Mouse (Mus musculus) left cerebral cortex, postnatal 25 days (tissue): ENCODE results near the gene Lrrc63. TPM values are rescaled to one million over a fixed set of nuclear protein-coding genes. Genes with fewer than 3 reads are reported as not detected.
A peak's percentile ranks its signal among the peaks of the same experiment; 100 is the strongest.
"Not testable (repeated sequence)": the region's sequence is repeated elsewhere in the genome, so short reads cannot be mapped to it uniquely, and the experiment has no call there.

Experiments
- DNase-seq, 2 experiments: peaks; one replicate each; pipeline ENCODE4 v3.0.0; 2022; ENCODE audit warnings: low spot score in 2 of 2, mixed read lengths in 1 of 2
- intact Hi-C: fragments of 180-260 bp; cut with DNase I; formaldehyde crosslinking; loops from one replicate; pipeline ENCODE4 v1.15.1; 2025
- total RNA-seq, 2 experiments: library from RNA; stranded (reverse); gene quantifications; 2 replicates each; pipeline ENCODE4 v1.2.3; 2021

Gene Lrrc63
- total RNA-seq = not detected

DNA sequence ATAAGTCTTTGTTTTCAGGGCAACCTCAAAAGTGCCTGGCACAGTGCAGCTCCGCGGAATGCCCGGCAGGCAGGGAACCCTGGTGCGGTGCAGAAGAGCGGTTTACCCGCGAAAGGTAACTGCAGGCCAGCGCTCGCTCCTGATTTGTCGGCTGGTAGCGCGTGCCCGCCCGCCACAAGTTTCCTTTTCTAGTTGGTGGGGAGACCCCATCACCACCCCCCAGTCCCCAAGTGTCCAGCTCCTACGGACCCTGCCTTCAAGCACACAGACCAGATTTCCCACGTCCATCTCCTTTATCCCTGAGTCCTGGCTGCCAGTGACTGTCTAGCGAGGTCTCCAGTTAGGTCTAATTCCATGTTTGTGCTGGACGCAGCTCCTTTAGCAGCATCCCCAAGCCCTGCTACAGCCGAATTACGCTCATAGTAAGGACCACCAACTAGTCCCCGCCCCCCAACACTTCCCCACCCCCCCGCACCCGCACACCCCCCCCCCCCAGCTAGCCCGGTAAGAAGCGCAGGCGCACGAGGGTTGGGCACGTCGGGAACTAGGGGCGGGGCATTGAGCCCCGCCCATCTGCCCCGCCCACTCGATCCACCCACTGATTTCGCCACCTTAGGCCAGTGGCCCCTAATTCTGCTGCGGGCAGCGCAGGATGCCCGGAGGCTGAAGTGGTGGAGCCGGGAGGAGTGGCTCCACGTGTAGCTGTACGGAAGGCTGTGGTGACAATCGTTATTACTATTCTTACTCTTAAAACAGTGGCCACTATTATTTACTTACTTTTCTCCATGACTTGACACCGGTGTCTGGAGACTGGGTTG lies at the start of gene Lrrc63, which contains the start of gene Lcp1:
Gene Lrrc63, minus strand, starts transcription at position 381 of the 818 bp plus-strand sequence.
Gene Lcp1, plus strand, starts transcription at position 601 of the 818 bp plus-strand sequence.
- DNase-seq = peak; percentile 35 to 44

DNA sequence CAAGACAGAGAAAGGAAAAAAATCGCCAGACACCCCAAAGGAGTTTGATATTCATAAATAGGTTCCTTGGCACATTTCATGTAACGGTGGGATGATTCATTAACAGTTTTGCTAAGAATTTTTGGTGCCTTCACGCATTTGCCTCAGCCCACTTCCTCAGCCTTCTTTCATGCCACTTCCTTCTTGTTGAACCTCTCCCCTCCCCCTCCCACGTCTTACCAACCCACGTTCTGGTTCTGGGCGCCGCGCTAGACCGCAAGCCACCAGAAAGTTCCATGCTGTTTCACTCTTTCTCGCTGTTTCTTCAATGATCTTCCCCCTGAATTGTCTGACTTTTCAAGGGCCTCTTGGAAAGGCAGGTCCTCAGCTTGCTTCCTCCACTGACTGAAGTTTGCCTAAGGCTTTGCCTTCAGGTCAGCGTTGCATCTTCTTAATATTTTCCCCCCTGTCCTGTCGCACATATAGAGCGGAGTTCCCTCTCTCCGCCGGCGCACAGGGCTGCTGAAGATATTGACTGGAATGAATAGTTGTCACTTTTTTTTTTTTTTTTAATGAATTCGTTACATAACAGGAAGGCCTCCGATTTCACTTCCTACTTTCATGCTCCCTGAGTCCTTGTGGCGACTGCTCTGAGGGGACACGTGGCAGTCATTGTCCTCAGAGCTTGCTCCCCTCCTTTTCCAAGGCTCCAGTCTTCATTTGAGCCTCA lies 48.7 kb upstream of the Lrrc63 start:
- DNase-seq = peak; percentile 28 to 71
- intact Hi-C loops = no loop called here

More for the DNA sequence above, at the start of gene Lrrc63, which contains the start of gene Lcp1:
- intact Hi-C loops = no loop called here

DNA sequence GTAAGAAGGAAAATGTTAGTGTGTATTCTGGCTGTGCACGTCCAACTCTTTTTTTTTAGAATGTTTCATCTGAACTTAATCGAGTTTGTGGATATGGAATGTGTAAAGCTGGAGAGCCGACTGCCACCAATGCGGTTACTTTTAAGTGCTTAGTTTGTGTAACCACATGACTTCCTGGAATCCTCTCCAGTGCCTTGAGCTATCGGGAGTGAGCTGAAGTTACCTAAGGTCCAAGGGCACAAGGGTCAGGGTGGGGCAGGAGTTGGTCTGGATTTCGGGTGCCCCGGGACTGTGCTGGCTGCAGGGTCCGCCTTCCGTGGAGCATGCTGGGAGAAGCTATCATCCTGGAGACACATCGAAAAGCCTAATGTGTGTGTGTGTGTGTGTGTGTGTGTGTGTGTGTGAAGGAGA lies 48.1 kb upstream of the Lrrc63 start:
- intact Hi-C loops = no loop called here
- no peak for DNase-seq

DNA sequence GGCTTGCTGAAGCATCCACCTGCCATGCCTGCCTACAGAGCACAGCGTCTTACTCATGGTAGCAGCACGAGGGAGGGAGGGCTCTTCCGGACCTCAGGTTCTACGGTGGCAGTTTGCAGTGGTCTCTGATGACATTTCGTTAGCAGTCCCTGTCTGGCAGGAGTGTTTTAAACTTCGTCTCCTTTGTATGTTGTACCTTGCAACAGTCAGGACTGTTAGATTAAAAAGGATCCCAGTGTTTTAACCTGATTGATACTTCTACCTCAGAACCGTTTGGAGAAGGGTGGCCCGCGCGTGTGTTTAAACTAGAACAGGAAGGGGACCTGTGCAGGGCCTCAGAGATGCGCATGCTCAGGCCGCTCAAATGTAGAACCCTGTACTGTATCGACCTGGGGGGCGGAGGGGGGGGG lies 47.7 kb upstream of the Lrrc63 start:
- no peak for DNase-seq
- intact Hi-C loops = no loop called here

DNA sequence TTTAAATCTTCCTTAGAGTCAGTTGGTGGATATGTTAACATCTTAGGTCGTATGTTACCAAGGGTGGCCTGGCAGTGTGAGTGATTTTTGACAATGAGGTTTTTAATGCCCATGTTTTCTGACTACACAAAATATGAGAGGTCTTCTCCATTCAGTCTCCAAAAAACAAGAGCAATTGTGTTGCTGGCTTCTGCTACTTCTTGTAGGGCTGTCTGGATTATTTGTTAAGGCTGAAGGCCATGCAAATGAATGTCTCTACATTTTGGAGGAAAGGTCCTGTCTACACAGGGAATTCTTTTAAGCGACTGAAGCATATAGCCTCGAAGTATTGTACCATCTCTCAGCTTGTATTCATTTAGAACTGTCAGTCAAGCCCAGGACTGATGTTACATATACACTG lies 46.7 kb upstream of the Lrrc63 start:
- intact Hi-C loops = no loop called here
- no peak for DNase-seq

DNA sequence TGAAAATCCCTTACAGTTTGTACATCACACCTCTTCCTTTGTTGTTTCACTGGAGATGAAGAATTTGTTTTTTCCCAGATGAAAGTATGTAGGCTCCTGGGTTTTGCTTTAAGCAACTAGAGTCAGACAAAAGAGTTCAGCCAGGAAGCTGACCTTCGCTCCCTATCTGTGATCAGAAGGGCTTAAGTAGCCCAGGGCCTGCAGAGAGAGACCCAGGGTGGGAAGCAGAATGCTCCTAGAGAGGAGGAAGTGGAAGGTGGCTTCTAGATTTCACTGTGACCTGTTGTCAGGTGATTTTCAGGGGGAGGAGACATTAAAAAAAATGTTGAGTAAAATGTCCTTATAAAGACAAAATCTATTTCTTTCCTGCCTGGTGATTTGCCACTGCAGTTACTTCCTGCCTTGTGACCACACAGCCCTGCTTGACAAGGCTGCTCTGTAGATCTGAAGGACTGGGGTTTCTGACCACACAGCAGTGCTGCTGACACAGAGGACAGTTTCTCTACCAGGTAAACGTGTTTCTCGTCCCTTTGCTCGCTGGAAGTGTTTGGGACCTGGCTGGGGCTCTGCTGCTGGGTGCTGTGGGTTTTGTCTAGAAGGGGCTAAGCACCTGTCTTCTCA lies 45.9 kb upstream of the Lrrc63 start:
- no peak for DNase-seq
- intact Hi-C loops = no loop called here

DNA sequence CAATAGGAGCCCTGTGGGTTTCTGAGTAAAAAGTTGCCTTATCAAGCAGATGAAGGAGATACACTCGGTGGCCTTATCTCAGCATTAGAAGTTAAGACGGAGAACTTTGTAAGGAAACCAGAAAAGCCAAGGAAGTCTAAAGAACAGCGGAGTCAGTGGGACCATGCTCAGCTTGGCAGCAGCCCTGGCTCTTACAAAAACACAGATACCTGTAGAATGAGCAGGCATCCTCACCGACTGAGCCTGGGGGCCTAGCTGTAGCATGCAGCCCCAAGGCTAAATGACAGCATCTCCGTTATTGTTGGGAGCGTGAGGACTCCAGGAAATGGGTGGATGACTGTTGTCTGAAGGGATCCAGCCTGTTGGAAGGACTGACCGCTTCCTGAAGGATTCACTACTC lies 45.1 kb upstream of the Lrrc63 start:
- DNase-seq = no peak
- intact Hi-C loops = no loop called here

DNA sequence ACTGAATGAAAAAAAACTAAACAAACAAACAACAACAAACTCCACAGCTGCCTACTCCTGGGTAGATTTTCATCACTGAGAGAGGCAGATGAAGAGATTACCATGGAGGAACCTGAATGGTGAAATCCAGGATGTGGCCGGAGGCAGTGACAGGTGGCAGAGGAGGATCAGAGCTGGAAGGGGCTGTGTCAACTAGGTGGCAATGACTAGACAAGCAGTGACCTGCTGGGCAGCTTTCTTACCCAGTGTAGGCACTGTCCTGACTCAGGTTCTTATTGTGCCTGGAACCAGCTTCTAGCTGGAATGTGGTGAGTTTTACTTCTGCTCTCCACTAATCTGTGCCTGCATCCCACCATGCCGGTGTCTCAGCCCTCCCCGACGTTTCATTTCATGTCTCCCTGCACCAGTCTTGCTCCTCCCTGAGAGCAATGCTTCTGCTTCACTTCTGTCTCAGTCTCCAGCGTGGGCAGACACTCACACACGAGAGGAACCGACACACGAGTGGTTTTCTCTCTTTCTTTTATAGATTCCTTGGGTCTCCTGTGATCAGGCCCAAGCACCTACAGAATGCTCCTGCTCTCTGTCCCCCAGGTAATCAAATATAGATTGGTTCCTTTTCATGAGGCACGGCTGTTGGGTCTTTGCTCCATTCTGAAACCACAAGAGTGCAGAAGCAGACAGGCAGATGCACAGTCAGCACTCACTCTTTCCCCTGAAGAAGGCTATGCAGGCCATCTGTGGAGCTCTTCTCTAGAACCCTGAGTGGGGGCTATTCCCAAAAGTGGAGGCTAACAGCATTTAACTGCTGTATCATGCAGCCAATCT lies 44.3 kb upstream of the Lrrc63 start:
- intact Hi-C loops = no loop called here
- DNase-seq = no peak

DNA sequence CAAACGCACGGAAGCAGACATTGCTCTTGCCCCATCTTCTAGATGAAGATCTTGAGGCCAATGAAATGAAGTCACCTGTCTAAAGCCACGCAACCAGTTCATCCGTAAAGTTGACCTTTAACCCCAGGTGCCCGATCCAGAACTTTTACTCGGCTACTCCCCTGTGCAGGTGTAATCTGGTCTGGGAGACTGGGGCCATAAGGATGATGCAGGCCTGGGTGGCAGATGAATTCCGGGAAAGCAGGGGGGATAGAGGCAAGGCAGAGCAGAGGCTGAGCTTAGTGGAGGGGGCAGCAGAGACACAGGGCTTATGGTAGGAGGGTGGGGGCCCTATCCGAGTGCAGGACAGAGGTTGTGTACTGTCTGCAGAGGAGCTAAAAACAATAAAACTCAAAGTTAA lies 43.6 kb upstream of the Lrrc63 start:
- no peak for DNase-seq
- intact Hi-C loops = no loop called here

DNA sequence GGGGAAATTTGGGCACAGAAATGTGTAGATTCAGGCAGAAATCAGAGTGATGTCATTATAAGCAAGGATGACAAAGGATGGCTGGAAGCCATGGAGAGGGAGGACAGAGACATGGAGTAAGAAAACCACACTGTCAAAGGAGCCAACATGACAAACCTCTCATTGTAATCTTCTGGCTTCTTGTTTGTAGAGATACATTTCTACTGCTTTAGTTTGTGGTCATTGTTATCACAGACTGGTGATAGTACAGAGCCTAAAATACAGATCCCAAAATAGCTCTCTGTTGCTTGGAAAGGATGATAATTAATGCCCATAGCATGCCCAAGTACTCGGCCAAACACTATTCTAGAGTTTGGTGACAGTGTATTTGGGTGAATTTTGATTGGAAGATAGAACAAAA lies 39.9 kb upstream of the Lrrc63 start:
- intact Hi-C loops = no loop called here
- DNase-seq = no peak

DNA sequence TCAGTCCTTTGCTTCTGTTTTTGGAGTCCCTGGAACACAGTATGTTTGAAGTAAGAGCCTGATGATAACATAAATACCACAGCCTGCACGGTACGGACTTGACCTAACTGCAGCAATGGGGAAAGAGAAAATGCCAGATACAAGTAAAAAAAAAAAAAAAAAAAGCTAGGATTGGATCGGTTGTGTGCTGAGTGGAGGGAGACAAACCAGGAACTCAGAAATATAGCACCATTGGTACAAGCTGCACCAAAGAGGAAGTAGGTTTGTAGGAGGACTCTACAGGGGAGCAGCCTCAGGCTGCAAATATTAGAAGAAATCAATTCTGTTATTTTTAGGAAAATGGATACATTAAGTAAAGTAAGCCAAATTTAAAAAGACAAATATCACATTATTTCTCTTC lies 37.8 kb upstream of the Lrrc63 start:
- intact Hi-C loops = no loop called here
- DNase-seq = no peak

DNA sequence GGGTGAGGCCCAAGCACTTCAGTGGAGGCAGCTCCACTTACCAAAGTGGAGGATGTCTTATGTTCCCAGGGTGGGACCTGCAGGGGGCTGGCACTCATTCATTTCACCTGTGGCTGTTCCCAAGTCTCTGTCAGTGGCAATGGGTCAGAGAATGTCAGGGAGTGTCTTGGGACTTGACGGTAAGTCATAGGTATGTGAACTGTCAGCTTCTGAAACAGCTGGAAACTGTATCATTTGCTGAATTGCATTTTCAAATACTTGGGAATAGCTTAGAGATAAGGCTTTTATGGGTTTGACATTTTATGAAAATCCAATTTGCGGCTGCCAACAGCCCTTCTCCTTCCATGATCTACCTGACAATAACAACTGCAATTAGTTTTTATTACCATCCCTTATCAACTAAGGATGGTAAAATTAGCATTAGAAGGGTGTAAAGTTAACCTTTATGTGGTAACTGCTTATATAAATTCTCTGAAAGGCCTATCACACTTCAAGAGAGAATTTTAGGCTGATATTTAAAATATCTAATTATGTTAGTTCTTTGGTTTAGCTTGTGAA lies 35.0 kb upstream of the Lrrc63 start:
- no peak for DNase-seq
- intact Hi-C loops = no loop called here

DNA sequence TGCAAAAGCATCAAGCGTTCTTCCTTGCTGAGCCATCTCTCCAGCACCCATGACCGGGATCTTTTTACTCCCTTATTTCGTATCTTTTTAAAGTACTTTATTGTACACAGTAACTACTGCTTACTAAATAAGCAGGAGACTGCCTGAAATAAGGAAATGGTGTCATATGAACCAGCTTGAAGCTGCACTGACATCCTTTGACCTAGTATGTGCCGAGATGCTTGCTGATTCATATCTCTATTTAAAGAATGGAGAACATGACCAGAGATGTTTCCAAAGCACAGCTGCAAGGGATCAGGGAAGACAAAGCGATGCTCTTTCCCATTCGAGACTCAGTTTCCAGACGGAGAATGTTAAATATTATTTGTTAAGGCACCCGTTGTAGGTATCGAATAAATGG lies 33.7 kb upstream of the Lrrc63 start:
- intact Hi-C loops = no loop called here
- DNase-seq = no peak

DNA sequence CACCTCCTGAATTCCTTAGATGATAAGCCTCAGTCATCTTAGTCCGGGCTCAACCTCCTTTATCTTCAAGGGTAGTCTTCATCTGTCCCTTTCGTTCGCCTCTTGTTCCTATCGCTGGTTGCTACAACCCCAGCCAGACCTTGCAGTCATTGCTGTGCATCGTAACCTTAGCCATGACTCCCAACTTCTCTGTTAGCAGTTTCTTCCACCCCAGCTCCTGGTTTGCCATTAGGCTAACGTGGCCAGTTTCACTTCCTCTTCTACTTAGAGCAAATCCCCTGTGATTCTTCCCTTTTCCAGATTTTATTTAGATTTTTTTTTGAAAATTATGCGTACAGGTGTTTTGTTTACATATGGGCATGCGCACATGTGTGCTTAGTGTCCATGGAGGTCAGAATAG lies 33.2 kb upstream of the Lrrc63 start:
- intact Hi-C loops = no loop called here

DNA sequence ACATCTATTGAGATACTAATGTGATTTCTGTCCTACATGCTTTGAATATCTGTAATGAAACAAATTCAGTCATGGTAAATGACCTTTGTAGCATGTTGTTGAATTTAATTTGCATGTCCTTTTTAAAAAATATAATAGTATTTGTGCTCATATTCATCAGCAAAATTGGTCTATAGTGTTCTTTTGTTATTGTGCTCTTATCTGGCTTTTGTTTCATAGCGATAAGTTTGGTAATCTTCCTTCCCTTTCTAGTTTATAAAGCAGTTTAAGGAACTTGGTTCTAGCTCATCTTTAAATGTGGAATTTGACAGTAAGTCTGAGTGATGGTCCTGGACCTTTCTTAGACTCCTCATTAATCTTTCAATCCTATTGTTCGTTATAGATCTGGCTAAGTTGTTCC lies 28.7 kb upstream of the Lrrc63 start:
- intact Hi-C loops = no loop called here
- DNase-seq = no peak

More for the DNA sequence above, 33.2 kb upstream of the Lrrc63 start:
- DNase-seq = no peak

DNA sequence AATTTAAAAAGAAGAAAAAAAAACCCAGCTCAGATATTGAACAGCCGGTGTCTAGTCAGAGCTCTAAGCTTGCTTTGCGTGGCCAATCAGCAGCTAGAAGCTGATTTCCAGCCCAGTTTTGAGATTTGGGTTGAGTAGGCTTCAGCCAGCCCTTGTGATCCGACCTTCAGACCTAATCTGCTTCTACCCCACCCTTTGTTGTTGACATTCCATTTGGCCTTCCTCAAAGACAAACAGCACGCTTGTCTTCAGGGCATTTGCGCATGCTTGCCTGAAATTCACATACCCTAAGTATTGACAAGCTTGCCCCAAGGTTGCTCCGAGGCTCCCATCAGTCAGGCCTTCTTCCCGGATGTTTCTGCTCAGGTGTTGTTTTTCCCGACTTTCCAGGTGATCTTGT lies 23.8 kb upstream of the Lrrc63 start:
- no peak for DNase-seq
- intact Hi-C loops = no loop called here

DNA sequence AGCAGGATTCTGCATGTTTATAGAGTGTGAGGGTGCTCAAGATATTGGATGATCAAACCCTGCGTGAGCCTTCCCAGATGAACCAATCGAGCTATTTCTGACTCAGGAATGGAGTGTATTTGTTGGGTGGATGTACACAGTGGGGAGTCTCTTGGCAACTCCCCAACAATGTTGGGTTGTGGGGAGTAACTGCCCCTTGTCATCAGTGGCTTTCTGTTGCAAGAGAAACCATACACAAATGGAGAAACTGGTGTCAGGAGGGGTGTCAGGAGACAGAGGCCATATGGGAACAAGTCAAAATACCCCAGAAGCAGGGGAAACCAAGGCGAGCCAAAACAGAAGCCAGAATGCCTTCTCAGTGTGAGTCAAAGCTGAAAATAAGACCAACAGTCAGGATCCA lies 20.5 kb upstream of the Lrrc63 start:
- intact Hi-C loops = no loop called here
- DNase-seq = no peak

DNA sequence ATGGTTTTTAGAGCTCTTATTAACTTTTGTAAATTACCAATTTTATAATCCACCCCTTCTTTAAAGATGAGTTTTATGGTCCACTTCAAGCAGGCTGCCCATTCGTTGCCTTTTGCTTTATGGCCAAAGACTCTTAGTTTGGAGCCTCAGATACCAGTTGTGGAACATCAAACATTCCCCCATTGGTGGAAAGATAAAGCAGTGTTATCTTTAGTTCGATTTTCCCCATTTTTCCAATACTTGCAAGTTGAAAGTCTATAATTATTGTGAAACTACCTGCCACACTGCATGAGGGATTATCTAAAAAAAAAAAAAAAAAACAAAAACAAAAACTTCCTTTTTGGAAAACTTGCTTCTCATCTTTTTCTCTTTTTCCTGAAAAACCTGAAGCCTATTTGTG lies 20.0 kb upstream of the Lrrc63 start:
- DNase-seq = no peak
- intact Hi-C loops = no loop called here

DNA sequence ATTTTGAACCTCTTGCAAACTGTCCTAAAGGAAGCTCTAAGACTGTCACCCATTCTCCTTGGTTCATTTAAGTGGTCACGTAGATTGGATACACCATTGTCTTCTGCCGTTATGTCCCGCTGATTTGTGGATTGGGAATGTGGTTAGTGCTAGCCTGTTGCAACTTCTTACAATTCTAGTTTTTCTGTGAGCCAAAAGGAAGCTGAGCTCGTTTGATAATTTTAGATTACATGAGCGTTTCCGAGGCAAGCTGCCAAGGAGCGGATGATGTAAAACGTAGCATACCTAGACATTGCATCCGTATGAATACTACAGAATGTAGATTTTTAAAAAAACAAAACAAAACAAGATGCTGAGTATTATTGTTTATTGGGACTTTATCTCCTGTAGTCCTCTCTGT lies 17.5 kb upstream of the Lrrc63 start:
- peak in 1 of 2 experiments; percentile 49 for DNase-seq

DNA sequence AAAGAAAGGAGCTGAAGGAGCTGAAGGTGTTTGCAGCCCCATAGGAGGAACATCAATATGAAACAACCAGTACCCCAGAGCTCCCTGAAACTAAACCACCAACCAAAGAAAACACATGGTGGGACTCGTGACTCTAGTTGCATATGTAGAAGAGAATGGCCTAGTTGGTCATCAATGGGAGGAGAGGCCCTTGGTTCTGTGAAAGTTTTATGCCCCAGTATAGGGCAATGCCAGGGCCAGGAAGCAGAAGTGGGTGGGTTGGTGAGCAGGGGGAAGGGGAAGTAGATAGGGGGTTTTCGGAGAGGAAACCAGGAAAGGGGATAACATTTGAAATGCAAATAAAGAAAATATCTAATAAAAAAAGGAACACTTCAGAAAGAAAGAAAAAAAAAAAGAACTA lies 17.0 kb upstream of the Lrrc63 start:
- DNase-seq, intact Hi-C loops: not testable (repeated sequence)

More for the DNA sequence above, 17.5 kb upstream of the Lrrc63 start:
- intact Hi-C loops = no loop called here
